Mouse (Mus musculus): ENCODE measurements at regions not wholly inside any gene's neighbourhood (a gene's known extent, or its start where the extent isn't known, plus 50 kb on each side); places are given as distances from the start of the nearest gene placed in this dataset.

DNA sequence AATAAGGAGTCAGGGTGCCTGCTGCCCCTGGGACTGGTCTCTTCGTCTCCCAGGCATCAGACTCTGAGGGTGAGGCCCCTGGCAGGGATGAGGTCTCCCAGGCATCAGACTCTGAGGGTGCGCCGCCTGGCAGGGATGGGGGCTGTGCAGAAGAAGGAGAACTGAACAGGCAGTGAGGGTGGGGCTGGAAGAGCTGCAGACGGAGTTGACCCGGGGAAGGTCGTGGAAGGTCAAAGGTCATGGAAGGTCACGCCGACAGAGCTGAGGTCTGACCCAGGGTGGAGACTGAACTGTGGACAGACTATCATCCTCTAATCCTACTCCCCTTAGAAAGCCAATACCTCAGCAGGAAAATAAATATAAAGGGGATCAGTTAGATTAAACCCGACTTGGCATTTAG lies 50.6 kb upstream of the Grik3 start:
- DNase-seq = no peak

DNA sequence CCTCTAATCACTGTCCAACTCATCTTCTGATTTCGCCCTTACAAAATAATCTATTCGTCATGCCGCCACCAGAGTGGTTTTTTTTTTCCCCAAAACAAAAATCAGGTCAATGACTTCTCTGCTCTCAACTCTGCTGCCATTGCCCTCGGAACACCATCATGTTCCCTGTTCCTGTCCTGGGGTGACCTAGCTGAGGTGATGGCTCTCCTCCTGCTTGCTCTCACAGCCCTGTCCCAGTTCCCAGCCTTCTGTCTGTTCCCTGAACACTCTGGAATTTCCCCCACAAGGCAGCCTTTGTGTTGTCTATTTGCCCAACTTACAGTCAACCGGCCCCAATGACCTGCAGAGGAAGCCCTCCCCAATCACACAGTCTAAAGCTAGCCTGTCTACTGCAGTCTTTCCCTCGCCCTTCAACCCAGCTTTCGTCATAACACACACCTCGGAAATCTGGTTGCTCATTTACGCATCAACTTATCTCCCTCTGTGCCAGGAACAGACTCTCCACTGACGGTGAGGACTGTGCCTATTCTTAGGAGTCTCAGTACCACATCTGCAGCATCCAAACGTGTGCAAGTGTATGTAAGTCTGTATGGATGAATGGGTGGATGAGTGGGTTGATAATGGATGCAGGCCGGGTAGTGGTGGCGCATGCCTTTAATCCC lies 53.2 kb upstream of the Grik3 start:
- DNase-seq = no peak

DNA sequence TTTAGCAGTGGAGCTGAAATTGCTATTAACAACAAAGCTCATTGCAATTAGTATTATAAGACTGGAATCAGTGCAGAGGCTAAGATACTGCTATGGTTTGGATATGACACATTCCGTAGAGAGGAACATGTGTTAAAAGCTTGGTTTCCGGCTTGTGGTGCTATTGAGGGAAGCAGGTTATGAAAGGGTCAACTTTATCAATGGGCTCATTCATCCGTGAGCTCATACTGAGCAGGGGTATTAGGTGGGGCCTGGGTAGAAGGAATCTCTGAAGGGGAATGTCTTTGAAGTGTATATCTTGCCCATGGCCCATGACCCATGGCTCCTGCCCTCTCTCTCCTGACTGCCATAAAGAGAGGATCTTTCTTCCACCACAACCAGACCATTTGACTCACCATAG lies 57.0 kb upstream of the Grik3 start:
- no peak for DNase-seq

DNA sequence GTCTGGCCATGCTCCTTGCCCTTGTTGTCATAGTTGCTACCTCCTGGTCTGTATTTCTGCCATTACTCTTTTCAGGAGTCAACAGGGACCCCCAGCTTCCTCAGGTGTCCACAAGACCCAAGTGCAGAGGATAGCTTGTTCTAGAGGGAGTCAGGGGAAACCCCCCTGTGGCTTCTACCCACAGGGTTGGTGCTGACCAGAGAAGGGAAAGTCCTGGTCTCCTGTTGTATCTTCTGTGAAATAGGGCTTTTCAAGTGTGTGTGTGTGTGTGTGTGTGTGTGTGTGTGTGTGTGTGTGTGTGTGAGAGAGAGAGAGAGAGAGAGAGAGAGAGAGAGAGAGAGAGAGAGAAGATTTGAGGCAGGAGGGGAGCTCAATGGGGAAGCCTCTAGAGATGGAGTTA lies 58.9 kb upstream of the Grik3 start:
- no peak for DNase-seq

DNA sequence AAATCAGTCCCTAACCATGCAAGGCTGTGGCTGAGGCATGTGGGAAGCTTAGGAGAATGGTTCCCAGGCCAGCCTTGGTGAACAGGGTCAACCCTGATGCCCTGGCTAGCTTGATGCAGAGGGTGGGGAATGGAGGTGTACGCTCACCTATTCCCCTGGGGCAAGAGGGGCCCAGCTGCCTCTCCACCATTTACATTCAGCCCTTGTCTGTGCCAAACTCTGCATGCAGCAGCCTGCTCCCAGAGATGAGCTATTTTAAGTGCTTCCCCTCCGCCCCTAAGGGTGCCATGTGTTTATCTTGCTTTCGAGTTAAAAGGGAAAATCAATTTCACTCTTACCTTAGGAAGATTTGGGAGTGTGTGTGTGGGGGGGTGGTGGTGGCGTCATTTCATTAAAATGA lies 59.7 kb upstream of the Grik3 start:
- no peak for DNase-seq

DNA sequence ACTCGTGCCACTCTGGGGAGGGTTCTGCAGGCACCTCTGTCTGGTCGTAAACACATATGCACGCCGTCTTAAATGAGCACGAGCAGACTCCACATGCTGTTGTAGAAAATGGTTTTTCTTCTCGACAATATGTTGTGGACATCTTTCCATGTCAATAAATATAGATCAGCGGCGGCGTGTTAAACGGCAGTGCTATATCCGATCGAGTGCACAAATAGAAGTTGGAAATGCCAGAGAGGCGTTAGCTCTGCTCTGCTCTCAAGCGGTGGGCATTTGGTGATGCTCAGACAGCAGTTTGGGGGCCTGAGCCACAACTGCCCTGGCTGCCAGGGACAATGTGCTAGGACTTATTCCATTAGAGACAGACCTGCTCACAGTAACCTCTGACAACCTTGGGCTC lies 61.8 kb upstream of the Grik3 start:
- no peak for DNase-seq

DNA sequence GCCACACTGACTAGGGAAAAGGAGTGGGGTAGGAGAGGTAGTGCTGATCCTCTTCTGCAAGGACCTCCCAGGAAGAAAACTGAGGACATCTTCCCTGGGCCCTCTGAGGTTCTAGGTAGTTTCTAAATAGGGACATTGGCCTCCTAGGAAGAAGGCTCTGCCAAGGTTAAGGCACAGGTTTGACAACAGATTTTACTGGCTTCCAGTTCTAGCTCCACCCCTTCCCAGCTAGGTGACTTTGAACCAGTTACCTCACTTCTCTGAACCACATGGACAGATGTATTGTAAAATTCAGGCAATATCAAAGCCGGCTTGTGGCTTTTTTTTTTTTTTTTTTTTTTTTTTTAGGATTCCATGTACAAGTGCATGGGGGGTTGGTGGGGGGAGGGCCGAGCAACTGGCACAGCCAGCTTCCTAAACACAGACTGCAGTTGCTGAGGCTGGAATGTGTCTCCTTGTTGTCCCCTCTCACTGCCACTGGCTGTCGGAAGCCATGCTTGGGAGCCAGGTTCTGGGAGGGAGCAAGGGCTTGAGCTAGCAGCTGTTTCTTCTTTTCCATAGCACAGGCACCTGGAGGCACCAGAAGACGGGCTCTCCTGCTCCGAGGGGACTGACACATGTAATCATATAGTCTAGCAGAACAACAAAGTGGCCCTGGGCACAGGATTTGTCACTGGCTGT lies 69.8 kb upstream of the Grik3 start:
- no peak for DNase-seq

DNA sequence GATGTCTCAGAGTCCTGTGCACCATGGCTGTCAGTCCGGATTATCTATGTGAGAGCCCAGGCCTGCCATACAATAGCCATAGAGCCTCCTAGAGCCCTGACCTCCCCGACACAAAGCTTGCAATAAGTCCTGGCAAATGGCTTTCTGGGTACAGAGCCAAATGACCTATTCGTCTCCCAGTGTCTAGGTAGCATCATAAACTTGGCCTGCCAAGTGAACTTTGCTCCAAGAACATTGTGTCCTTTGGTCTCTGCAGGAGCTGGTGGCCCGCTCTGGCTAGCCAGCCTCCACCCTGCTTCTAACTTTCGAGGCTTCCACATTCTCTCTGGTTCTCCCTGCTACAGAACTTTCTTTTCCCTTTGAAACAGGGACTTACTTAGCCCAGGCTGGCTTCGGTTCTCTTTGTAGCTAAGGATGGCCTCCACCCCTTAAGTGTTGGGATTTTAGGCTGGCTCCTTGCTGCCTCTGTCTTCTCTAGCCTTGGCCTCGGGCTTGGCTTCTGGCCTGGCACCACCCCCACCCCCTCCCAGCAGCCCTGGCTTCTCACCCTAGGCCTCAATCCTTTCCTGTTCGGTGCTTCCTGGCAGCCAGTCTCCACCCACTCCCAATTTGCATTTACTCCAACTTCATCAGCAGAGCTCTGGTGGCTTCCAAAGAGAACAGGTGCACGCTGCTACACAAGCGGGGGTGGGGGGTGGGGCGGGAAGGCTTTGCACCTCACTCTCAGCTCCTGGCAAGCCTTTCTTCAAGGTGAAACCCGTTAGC lies 70.8 kb upstream of the Grik3 start:
- DNase-seq = no peak

DNA sequence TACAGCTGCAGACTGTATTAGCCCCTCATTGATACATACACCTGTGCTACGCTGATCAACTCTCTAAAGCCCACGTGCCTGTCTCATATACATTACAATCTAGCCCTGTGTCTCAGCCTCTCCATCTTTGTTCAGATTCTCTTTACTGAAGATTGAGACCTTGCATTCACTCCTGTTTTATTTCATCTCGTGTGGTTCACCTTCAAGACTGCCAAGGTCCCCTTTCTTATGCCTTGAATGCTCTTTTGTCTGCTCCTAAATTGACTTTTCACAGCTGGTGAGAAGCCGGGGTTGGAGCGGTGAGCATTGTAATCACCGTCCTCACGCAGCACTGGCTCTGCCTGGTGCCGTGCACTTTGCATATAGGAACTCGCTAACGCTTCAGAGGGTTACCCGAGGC lies 75.2 kb upstream of the Grik3 start:
- no peak for DNase-seq

DNA sequence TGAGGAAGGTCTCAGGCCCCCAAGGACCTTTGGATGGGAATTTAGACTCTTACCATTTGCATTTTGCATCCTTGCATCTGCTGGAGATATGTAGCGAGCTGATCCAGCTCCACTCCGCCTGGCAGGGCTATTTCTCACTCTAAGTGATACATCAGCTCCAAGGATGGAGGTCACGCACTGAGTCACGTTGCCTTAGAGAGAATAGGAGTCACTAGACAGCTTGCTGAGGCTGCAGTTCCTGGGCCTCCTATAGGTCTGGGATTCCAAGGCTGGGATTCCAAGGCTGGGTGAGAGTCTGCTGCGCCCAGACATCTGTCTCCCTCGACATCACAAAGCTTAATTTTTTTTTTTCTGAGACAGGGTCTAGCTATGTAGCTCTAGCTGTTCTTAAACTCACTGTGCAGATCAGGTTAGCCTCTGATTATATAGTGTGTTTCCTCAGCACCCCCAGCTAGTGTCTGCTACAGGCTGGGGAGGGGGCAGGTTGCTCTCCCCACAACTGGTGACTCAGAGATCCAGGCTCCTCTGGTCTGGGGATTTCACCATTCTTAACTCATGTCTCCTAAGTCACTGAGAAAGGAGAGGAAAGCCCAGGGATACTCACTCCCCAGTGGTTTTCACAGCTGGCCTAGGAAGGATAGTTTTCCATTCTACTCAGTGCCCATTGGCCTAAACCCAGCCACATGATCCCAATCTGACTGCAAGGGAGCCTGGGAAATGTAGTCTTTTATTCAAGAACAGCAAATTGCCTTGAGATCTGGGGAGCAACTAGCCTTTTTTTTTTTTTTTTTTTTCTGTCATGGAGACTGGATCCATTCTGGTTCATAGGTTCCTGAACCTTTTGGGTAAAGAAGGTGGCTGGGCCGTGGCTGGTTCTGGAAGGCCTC lies 76.4 kb upstream of the Grik3 start:
- DNase-seq = peak; percentile 8

DNA sequence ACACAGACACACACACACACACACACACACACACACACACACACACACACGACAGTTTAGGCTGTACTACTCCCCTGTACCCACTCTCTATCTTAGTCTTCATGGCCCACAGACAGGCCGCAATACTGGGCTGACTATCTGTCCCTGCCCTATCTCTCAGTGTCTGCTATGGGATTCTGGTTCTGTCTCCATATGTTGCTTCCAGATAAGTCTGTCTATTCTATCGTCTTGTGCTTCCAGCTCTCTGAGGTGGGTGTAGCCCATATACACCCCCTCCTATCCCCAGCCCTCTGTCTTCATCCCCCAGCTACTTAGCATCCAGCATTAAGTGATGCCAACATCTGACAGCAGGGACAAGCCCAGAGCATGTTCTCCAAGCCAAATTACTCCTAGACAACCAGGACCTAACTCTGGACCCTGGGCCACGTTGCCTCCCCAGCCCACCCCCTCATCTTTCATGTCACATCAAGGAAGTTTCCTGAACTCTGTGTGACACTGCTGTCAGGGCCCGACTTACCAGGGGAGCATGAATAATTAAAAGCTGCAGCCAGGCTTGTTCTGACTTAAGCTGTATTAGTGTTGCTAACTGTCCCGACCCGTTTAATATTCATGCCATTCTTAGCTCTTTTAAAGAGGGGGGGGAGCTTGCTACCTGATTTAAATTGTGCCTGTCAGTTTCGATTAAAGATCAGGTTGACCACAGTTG lies 79.6 kb upstream of the Grik3 start:
- DNase-seq = no peak

DNA sequence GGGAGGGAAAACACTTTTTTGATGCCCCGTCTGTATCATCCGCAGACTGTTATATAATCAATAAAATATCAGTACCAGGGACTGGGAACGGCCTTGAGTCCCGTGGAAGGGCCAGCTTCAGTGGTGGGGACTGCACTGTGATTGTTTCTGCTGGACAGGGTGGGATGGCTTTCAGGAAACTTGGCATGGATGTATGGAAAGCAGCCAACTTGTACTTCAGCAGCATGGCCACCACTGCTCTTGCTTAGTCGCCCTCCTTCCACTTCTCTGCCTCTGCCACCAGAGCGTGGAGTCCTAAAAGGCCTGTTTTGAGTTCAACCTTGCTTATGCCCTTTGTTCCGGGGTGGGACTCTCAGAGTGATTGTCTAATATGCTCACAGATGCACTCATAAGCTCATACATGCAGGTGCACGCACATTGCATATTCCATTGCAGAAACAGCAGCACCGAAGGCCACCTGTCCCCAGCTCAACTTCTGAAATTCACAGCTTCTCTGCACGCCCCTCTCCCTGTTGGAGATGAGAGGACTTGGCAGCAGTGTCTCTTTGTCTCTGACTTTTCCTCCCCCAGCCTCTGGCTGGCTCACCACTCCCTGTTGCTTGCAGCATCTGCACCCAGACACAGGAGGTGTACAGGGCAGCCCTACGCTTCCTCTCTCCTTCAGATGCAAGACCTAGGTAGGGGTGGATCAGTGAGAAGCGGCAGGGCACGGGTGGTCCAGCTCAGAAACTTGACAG lies 91.0 kb upstream of the Grik3 start:
- no peak for DNase-seq

DNA sequence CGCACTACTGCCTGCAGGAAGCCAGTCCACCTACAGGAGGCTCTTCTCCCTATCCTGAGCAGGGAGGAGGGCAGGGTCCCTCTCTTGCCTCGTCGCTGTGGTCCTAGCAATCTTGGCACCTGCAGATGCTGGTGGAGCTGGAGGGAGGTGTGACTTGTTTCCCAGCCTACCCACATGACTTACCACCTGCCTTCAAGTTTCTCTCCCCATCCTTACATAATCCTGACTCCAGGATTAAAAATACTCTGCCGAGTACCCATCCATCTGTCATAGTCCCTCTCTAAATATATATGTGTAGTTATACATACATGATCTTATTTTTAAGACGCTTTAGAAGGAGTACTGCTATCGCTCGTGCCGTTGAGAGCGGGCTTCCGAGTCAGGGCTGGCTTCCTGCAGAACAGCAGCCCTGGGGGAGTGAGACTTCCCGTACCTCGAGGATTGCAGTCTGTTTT lies 93.5 kb upstream of the Grik3 start:
- DNase-seq = no peak

DNA sequence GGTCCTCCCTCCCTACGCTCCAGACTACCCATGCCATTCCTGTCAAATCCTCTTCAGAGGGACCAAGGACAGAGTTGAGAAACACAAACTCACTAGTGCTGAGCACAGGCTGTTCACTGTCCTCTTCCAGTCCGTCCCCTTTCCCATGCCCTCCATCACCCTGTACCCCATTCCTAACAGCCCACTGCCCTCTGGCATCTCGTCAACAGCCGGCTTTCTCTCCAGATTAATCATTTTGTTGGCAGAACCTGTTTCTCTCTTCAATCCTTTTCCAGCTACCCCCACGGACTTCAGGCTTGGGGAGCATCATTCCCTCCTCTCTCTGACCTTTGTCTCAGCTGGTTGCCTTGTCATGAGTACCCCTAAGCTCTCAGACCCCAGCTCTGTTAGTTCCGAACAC lies 99.2 kb upstream of the Grik3 start:
- no peak for DNase-seq

DNA sequence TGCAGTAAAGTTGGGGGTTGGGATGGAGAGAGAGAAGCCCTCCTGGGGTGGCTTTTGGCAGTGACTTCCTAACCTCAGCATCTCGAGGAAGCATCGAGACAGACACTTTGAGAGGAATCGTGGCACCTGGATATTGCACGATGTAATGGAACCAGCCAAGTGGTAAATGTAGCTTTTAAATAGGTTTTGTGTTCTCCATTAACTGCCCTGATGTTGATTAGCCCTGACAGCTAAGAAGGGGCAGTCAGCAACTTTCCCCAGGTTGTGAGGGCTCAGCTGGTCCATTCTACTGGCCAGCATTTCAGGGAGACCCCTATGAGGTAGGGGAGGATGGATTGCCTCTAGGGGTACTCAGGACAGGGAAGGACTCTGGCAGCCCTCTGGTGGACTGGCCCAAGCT lies 104.7 kb upstream of the Grik3 start:
- DNase-seq = no peak

DNA sequence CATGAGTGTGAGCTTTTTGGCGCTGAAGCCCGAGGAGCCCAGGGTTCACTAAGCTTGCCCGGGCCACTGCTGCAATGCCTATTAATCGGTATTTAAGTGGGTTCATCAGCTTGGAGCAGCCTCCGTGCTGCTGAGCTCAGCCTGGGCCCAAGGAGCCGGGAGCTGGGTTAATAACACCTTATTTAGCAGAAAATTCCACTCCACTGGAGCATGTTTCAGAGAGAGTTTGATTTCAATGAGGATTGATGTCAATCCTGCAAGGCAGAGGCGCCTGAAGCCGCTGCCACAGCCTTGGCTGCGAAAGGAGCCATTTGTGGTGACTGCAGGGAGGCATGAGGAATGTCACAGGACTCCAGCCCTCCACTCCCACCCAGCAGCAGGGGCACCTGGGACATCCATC lies 126.5 kb upstream of the Grik3 start:
- no peak for DNase-seq

DNA sequence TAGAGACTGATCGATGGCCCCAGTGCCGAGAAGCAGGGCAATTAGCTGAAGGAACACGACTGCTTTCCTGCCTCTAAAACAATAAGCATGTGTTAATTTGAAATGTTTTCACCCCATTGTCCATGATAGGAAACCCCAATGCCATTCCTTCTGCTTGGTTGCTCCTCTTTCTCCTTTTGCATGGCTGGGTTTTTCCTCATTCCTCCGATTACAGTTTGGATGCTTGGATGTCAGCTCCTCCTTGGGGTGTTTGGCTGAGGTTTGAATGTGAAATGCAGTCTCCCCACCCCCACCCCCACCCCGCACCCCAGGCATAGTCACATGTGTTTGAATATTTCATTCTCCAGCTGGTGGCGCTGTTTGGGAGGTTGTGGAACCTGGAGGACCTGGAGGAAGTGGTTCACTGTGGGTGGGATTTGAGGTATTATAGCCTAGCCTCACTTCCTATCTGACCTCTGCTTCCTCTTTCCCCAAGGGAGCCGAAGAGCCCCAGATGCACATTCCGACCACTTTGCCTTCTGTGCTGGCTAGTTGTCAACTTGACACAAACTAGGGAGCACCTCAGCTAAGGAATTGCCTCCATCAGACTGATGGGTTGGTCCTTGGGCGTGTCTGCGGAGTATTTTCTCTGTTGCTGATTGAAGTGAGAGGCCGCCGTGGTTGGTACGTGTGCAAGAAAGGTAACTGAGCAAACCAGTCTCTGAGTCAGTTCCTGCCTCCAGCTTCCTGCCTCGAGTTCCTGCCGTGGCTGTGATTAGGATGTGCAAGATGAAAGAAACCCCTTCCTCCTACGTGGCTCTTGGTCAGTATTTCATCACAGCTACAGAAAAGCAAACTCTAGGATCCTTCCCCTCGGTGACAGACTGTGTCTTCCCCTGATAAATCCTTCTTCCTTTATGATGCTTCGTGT lies 128.6 kb upstream of the Grik3 start:
- no peak for DNase-seq

DNA sequence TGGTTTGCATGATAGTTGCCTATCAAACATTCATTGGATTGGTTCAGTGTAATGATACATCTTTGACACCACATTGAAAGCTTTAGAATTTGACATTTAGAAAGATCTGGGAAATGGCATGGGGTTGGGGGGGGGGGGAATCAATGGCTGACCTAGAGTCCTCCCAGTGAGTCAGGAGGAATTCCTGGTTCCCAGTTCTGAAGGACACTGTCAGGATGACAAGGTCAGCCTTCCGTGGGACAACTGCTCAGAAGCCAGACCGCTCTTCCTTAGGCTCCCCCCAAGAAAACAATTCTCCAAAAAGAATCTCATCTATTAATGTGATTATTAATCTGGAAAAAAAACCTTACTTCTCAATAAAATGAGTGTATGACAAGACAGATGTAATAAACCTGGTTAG lies 132.1 kb upstream of the Grik3 start:
- no peak for DNase-seq

DNA sequence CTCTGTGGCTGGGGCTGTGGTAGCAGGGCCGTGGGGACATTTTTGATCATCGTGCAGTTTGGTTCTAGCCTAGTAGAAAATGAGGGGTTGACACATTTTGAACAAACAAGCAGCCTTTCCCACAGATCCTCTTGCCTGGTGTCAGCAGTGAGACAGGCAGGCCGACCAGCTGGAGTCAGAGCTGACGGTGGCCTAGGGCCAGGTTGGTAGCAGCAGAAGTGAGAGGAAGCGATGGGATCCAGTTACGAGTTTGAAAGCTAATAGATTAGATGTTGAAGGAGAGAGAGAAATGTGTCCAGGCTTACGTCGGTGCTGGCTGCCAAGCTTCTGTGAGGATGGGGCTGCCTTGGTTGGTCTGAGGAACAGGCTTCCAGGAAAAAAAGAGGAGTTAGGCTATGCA lies 134.1 kb upstream of the Grik3 start:
- no peak for DNase-seq

DNA sequence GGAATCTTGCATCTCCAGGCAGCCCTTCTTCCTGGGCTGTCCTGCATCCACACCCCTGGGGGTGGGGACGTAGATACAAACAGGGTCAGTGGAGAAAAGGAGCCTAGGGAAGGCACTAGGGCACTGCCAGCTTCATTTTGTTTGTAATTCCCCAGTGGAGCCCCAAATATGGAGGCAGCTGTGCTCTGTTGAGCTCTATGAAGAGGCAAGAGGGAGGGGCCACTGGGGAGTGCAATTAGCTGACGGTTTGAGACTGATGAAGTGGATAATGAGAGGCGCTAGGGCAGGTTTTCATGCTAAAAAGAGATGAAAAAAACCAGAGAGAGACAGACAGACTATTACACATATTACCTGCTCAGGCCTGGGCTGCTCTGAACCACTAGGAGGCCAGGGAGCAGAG lies 135.8 kb upstream of the Grik3 start:
- DNase-seq = no peak

DNA sequence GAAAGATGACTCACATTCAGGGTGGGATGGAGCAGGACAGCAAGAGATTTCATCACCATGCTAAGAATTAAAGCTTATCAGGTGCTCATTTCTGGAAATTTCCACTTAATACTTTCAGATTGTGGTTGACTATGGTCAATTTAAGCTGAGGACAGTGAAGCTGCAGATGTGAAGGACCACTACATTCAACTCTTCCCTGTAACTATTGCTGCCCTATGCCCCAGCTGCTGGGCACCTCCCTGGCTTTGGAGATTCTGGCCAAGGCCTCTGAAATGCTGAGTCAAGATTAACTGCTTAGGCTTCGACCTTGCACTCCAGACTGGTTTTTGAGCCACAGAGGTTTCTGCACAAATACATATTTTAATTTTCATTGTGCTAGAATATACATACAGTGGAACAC lies 140.4 kb upstream of the Grik3 start:
- no peak for DNase-seq
